25 mouse cellular contexts compared by ENCODE assay signal in genomic region chr11:70348630-70349029, GRCm38 (mm10). TPM values are rescaled to one million over a fixed set of nuclear protein-coding genes. Genes with fewer than 3 reads are reported as not detected.
"Had no signal": no experiment of that assay in that cellular context is flagged by ENCODE, and none has a peak within 500 bp of the region (broad histone marks: within the 10 kb centered on the region; RNA-seq: fewer than 3 reads in every experiment).

No protein-coding gene starts in this region.

- H3K27ac ChIP-seq: kidney, embryonic 15.5 days; left cerebral cortex, adult 2 months; liver, embryonic 13.5 days; stomach, postnatal 0 days had no signal

- H3K9me3 ChIP-seq: kidney, embryonic 15.5 days; liver, embryonic 13.5 days had no signal

- H3K4me3 ChIP-seq: kidney, embryonic 15.5 days; left cerebral cortex, adult 2 months; liver, embryonic 13.5 days had no signal

- H3K36me3 ChIP-seq: kidney, embryonic 15.5 days; liver, embryonic 13.5 days had no signal

- DNase-seq: kidney, postnatal 10 days; kidney, postnatal 36 days; layer of hippocampus, postnatal 36 days; liver, embryonic 13.5 days; lung, adult 2 months; lung, postnatal 14 days; lung, postnatal 4 days; midbrain, embryonic 14.5 days; thymus, adult 2 months; thymus, postnatal 14 days; thymus, postnatal 4 days had no signal

RNA-seq across cellular contexts. Expression of gene Alox15, which starts 3.2 kb away (rescaled TPM):
- total RNA-seq: layer of hippocampus, postnatal 10 days; layer of hippocampus, postnatal 36 days; left cerebral cortex, adult 2 months; left cerebral cortex, postnatal 10 days; megakaryocyte-erythroid progenitor cell, adult 5-6 weeks; midbrain, postnatal 0 days had no signal
- polyA plus RNA-seq: liver, adult 2 months; midbrain, embryonic 14.5 days; neural tube, embryonic 11.5 days; neural tube, embryonic 14.5 days had no signal

RNA-seq across cellular contexts. Expression of gene Alox12e, which starts 26.2 kb away (rescaled TPM):
- total RNA-seq: layer of hippocampus, postnatal 10 days; layer of hippocampus, postnatal 36 days; liver, adult 2 months; megakaryocyte progenitor cell, adult 5-6 weeks; megakaryocyte-erythroid progenitor cell, adult 5-6 weeks had no signal
- polyA plus RNA-seq: kidney, embryonic 15.5 days; limb, embryonic 11.5 days; liver, adult 2 months; midbrain, embryonic 11.5 days; midbrain, embryonic 14.5 days; neural tube, embryonic 11.5 days; neural tube, embryonic 14.5 days; stomach, embryonic 14.5 days had no signal
